Mouse (Mus musculus): ENCODE measurements at regions not wholly inside any gene's neighbourhood (a gene's known extent, or its start where the extent isn't known, plus 50 kb on each side); places are given as distances from the start of the nearest gene placed in this dataset.
"Not testable (repeated sequence)": the region's sequence is repeated elsewhere in the genome, so short reads cannot be mapped to it uniquely, and the experiment has no call there.

- TF ChIP-seq CTCF (IDR thresholded peaks at IDR 0.05; ENCODE audit: low read depth, low read length); POLR2A (IDR thresholded peaks at IDR 0.05; ENCODE audit: insufficient read depth, low read length); EP300 (IDR thresholded peaks at IDR 0.05; ENCODE audit: insufficient read depth, low read depth, low read length): not testable (repeated sequence)
Measured at GRCm38 (mm10) chr5:97719364-97719763, 262.5 kb upstream of the Gk2 start.

All from ES-Bruce4 (cell line).